Mouse (Mus musculus) heart, postnatal 4 days (tissue): Measurements from ENCODE around the gene Rbpj. TPM values are rescaled to one million over a fixed set of nuclear protein-coding genes. Genes with fewer than 3 reads are reported as not detected.

ENCODE experiments used
- DNase-seq: peaks from one replicate; pipeline ENCODE4 v3.0.0; 2021
- total RNA-seq, 2 experiments: library from RNA; stranded (reverse); gene quantifications; 2 replicates each; pipeline ENCODE4 v1.2.3; 2021

Rbpj gene
- total RNA-seq, result 10 to 100 TPM; 36.7 to 42.4 TPM

- DNase-seq, result no peak
Observed at GRCm38 (mm10) chr5:53465883-53466282, at the start of gene Rbpj. TSS of gene Rbpj (plus strand) at chr5:53466152.

GRCm38 (mm10) chr5:53420777-53421176 is 45.2 kb upstream of the Rbpj start:
- no peak for DNase-seq

DNA sequence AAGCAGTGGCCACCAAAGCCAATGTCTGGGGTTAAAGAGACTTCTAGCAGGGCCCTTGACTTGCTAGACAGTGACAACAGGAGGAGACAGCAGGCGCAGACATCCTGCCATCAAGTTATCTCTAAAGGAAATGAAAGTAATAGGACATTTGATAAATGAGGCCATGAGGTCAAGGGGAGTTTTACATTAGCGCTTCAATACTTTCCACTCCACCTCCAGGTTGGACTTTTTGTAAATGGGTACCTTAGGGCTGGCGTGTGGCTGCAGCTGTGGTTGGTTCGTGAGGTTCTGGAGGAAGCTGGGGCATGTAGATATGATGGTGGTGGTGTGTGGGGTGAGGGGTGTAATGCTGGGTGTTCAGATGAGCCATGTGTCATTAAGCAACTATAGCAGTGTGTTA is 44.7 kb upstream of the Rbpj start:
- no peak for DNase-seq

DNA sequence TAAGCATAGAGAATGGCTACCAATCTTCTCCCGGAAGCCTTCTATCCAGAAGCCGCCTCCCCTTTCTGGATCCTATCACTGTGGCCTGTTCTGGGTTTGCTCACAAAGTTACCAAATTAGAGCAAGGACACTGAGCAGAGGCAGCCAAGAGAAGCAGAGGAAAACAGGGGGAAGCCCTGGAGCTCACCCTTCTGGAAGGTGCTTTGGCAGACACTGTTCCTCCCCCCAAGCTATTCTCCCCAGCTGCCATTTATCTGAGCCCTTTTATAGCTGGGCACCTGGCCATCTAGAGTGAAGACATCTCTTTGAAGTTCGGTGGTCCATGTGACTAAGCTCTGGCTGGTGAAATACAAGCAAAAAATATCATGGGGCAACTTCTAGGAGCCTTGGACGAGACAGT is 38.5 kb upstream of the Rbpj start:
- DNase-seq, result peak; percentile 56

DNA sequence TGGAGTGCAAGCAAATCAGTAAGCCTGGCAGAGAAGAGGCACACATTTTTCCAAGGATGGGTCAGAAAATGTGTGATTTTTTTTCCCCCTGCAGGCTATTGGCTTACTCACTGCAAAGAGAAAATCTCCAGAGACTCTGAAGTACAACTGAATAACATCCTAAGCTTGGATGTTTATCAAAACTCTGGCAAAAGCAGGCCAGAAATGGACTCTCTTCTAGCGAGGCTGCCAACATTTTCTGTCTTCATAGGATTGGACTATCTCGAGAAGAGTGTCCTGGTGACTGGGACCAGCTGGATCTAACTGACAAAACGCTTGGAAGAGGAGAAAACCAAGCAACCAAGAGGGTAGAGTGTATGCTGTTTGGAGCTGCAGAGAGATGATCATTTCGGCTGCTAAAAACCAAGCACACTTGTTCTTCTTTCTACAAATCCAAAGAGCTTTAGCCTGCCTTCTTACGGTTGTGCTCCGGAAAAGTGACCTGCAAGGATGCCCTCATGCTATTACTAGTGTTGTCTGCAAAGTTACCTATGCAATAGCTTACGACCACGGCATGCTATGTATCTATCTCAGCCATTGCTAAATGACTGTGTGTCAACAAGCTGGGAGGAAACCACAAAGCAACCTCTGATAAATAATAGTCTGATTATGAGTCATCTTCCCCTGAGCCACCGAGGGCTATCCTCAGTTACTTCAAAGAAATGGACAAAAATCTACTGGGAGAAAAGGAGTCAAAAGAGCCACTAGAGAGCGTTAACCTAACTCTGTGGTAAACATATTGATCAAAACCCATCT is 36.1 kb upstream of the Rbpj start:
- DNase-seq, result peak; percentile 46

- DNase-seq, result no peak
Observed at GRCm38 (mm10) chr5:53432451-53432850, 33.5 kb upstream of the Rbpj start.

- DNase-seq, result no peak
Observed at GRCm38 (mm10) chr5:53436905-53437632, 28.9 kb upstream of the Rbpj start.

DNA sequence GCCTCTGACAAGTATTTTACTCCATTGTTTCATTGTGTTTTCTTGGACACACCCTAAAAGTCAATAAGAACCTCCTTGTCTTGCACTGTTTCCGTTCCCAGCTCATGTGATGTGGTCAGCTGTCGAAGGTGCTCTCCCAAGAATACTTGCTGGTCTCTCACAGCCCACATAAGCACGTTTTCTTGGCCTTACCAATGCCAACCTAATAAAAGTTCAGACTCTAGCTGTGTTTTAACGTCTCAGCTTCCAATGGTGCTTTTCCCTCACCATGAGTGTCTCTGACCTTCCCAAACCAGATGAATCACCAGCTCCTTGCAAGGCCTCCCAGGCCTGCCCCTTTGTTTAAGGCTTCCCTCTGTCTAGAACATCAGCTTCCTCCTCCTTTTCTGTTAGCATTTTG is 28.2 kb upstream of the Rbpj start:
- DNase-seq, result no peak

GRCm38 (mm10) chr5:53438268-53438667 is 27.7 kb upstream of the Rbpj start:
- no peak for DNase-seq

- DNase-seq, result no peak
Observed at GRCm38 (mm10) chr5:53439655-53440054, 26.3 kb upstream of the Rbpj start.

DNA sequence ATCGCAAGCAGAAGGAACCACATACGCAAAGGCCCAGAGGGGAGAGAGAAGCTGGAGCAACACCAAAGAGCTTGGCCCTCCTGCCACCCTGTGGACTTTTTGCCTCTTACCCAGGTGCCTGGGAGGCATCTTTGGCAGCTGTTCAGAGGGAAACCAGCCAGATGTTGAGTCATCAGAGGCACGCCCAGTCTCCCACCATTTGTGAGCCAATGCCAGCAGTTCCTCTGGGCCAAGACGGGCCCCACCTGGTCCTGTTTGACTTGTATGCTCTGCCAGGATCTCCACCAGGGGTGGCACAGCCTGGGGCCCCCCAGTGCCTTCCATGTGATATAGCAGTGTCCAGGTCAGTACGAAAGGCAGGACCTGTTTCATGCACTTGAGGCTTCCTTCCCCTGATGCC is 21.9 kb upstream of the Rbpj start:
- DNase-seq, result peak; percentile 82

DNA sequence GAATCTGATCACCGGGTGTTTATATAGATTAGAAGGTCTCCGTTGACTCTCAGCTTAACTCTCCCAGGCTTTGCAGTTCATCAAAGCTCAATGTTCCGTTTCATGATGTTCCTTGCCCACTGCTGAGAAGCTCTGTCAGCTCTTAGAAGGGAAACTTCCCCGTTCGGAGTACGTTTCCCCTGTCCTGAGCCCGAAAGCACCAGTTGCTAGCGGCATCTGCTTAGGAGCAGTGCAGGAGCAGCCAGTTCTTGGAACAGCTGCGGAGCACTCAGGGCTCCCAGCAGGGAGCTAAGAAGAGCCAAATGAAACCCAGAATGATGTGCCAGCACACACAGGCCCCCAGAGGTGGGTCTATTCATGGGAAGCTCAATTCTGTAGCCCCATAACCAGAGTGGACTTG is 15.0 kb upstream of the Rbpj start:
- no peak for DNase-seq

DNA sequence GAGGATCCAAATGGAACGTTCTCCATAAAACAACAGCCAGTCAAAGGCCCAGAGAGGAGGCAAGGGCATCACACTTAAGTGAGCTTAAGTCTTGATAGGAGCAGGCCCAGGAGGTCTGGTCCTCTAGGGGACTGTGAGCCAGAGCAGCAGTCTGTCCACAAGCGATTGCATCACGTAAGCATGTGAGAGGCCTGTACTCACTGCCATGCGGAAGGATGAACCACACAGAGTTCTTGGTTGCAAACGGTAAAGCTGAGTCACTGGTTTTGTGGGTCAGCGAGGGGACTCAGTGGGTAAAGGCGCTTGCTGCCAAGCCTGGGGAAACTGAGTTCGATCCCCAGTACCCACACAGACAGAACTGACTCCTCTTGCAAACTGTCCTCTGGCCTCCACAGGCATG is 14.1 kb upstream of the Rbpj start:
- no peak for DNase-seq

DNA sequence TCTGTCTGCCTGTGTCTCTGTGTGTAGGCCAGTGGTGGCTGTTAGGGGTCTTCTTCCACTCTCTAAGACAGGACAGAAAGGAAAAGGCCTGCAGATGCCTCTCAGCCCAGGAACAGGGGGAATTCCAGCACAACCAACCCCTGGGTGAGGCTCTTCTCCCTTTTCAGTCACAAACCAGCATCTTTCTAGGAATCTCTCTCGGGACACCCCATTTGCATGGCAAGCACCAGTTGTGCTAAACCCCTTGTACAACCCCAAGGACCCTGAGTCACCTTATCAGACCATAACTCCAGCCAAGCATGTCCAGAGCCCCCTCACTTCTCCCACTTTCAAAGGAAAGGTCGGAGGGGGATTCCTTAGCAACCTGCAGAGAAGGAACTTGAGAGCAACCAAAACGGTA is 13.0 kb upstream of the Rbpj start:
- DNase-seq, result no peak

DNA sequence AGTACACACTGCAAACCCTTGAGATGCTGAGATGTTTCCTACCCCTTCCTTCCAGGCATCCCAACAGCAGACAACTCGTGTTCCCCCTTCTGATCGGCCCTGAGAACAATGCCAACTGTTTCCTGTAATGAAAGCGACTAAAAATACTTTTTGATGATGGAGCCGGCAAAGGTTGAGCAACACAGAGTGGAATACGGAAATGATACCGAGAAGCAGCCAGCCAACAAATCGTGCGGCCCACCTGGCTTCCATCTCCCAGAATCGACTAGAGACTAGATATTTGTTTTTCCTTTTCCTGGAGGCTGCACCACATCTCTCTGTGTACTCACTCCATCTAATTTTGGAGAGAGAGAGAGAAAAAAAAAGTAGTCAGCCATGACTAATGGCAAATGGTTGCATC is 11.2 kb upstream of the Rbpj start:
- no peak for DNase-seq

GRCm38 (mm10) chr5:53455459-53455858 is 10.5 kb upstream of the Rbpj start:
- DNase-seq, result no peak

DNA sequence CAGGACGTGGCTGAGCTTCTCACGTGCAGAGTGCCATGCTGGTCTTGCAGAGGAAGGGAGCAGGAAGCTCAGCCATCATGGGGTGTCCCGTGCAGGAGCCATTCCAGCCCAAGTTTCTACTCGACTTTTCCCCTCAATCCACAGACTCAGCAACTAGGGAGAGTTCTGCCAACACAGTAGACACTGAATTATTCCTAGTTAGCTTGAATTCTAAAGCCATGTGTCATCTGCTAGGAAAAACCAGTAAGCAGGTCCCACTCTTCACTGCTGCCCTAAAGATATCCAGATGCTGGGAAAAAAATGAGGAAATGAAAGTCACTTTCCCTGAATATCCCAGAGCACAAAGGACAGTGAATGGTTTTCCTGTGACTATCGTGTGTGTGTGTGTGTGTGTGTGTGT is 5.8 kb upstream of the Rbpj start:
- DNase-seq, result no peak

- DNase-seq, result no peak
Observed at GRCm38 (mm10) chr5:53463098-53464018, 2.6 kb upstream of the Rbpj start.

DNA sequence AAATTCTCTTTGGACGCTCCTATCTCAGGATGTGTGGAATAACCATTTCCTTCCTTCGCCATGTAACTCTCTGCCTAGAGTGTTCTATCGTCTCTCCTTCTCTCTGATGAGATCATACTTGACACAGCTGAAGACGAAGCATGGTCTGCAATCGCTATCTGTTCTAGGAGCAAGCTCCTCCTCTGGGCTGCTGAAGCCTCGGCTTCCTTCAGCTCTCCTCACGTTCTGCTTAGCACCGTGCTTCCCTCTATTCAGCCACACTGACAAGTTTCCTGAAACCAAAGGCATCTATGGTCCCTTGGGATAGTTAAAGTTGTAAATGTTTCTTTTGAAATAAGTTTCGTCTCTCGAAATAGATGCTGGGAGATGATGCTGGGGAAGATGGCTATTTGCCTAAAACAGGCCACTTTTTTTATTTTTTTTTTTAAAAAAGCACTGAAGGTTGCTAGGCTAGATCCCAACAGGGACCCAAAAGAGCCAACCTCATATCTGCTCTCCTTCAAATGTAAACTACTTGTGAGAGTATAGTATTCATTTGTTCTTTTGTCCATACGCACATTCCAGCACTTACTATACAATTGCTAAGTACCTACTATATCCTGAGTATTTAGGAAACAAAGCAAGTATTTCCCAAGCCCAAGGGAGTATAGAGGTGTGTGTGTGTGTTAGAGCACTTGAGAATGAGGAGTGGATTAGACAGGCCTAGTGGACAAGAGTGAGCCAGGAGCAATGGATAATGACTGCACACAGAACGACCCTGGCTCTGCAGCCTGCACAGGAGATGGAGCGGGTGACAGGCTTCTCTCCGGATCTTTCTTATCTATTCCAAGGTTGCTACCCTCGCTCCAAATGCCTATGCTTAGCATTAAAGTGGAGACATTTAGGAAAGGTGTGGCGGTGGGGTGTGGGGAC is 726 bp downstream of the Rbpj start:
- no peak for DNase-seq

GRCm38 (mm10) chr5:53467602-53468001 is 1.6 kb downstream of the Rbpj start:
- DNase-seq, result no peak

DNA sequence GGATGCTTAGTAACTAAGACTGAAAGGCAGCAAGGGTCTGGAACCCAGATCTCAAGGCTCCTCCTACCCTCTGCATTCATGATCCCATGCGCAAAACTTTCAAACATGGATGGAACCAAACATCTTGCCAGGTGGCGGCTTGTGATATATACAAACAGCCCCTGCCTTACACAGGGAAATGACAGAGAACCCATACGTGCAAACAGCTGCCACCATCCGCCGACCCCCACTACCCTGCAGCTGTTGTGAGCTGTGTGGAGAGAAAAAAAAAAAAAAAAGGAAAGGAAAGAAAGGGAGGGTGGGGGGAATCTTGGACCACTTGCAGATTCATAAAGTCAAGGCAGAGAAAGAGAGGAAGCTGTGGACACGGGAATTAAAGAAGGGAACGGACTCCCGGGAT is 2.4 kb downstream of the Rbpj start:
- no peak for DNase-seq
